Mouse (Mus musculus) G1E (cell line): ENCODE measurements around the gene Psmc3ip.

ENCODE experiments used
- CTCF ChIP-seq: IDR thresholded peaks from 2 replicates; pipeline ENCODE4 v1.5.1; 2012; ENCODE audit warnings: low read depth, low read length, inconsistent platforms, mixed read lengths
- POLR2AphosphoS5 ChIP-seq: IDR thresholded peaks from 2 replicates; pipeline ENCODE4 v1.6.1; 2012; ENCODE audit warnings: low read depth, low read length, inconsistent platforms; ENCODE audit not compliant: insufficient replicate concordance
- TAL1 ChIP-seq: conservative IDR thresholded peaks from 2 replicates; pipeline ENCODE4 v1.6.1; 2012; ENCODE audit warnings: low read depth, low read length, inconsistent platforms, mixed read lengths

- TF ChIP-seq TAL1: no peak
- TF ChIP-seq CTCF: no peak
- TF ChIP-seq POLR2AphosphoS5: no peak
Measured at GRCm38 (mm10) chr11:101128996-101129577, 33.9 kb upstream of the Psmc3ip start.
